Comparison of ENCODE assay signal across 8 mouse cellular contexts in the genomic region with DNA sequence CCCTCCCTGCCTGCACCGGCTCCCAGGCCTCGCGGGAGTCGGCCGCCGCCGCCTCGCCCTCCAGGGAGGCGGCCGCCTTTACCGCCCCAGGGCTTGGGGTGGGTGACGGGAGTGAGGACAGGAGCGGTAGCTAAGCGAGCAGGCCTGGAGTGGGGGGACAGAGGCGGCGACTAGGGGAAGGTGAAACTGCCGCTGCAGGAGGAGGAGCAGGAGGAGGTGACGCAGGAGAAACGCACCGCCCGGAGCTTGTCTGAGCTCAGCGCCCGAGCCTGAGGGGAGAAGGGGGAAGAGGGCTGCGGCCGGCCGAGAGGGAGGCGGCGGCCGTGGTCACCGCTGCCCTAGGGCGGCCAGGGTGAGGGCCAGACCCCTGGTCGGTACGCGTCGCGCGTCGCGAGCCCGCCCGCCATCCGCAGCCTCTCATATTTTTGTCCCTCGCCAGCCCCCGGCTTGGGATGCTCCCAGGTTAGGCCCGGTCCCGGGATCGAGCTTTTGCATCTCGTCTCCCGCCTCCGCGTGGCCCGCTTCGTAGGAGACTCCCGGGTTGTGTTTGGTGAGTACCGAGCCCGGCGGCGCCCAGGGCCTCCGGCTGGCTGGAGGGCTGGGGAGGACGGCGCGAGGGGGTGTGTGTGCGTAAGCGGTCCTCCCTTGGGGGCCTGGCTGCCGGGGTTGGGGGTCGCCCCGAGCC. TPM values are rescaled to one million over a fixed set of nuclear protein-coding genes. Genes with fewer than 3 reads are reported as not detected.
DNase-seq lines count a peak whose midpoint lies in the region; ATAC-seq lines count a peak whose summit lies in the region.

No protein-coding gene starts in this region.

- WGBS in intestine, embryonic 14.5 days, result 17% methylated on average over 47 of the region's 67 CpGs

- peak; percentile 70 for ATAC-seq in activated CD4-positive, CD25-positive, alpha-beta regulatory T cell, adult 4 months
- ATAC-seq in common myeloid progenitor, adult 5-6 weeks (replicated peaks; ENCODE audit: low read depth, poor library complexity, severe bottlenecking), result peak; percentile 43
- peak; percentile 35 for ATAC-seq in intestine, embryonic 14.5 days (replicated peaks; ENCODE audit: low FRiP score, low TSS enrichment, low read depth)
- ATAC-seq in megakaryocyte-erythroid progenitor cell, adult 5-6 weeks (replicated peaks; ENCODE audit: low FRiP score, low TSS enrichment, poor library complexity, severe bottlenecking), result peak; percentile 51

- intact Hi-C loops in gastrocnemius, postnatal 14 days (cut with DNase I; ENCODE audit: low total_unique reads), result no loop called here
- intact Hi-C loops in left cerebral cortex, postnatal 14 days (cut with DNase I), result loop anchor here (5.0 to 10.0 kb wide), 2 partner anchors 157 to 200 kb away; no protein-coding TSS in a partner anchor

- H3K4me2 ChIP-seq in intestine, embryonic 14.5 days (ENCODE audit: low read length), result no peak overlapping the region; the same call in none of the 2 replicates

- 0 out of 2 replicates have a peak, but pooled peaks cover 4% of the 10 kb centered on the region for H3K4me1 ChIP-seq in intestine, embryonic 14.5 days (replicated peaks; ENCODE audit: control insufficient read depth, insufficient read depth, low read length)

- peak overlapping the region; percentile 65 for H3K4me3 ChIP-seq in intestine, embryonic 14.5 days (ENCODE audit: low read depth, low read length)

- no peaks in the 10 kb centered on the region for H3K9me3 ChIP-seq in intestine, embryonic 14.5 days (ENCODE audit: control insufficient read depth, low read length)

- no peaks in the 10 kb centered on the region for H3K36me3 ChIP-seq in intestine, embryonic 14.5 days (ENCODE audit: control insufficient read depth, insufficient read depth, low read length)

- peak overlapping the region; percentile 89 for H3K27ac ChIP-seq in intestine, embryonic 14.5 days (ENCODE audit: low read depth)

- peak overlapping the region; percentile 75 for H3K9ac ChIP-seq in intestine, embryonic 14.5 days (ENCODE audit: low read length)

- peak; percentile 70 for DNase-seq in gastrocnemius, postnatal 14 days
- no peak for DNase-seq in intestine, embryonic 14.5 days (ENCODE audit: low spot score)
- peak; percentile 45 to 51 for DNase-seq in left cerebral cortex, postnatal 14 days (ENCODE audit: low spot score in 2 of 2)
- DNase-seq in right cerebral cortex, postnatal 25 days, result peak; percentile 54
- DNase-seq in urinary bladder, postnatal 4 days (ENCODE audit: low spot score in 2 of 2), result peak; percentile 50 to 67

- no peaks in the 10 kb centered on the region; the same call in 1 of the 2 replicates for H3K27me3 ChIP-seq in intestine, embryonic 14.5 days (replicated peaks; ENCODE audit: control insufficient read depth, insufficient read depth, low read length)

RNA-seq across cellular contexts. Expression of gene Usp9x, which starts 0.6 kb away (rescaled TPM):
- 10 to 100 TPM; 27.6 to 31.0 TPM for polyA plus RNA-seq in activated CD4-positive, CD25-positive, alpha-beta regulatory T cell, adult 4 months (2017; shearing (Covaris generic))
- 148 and 154 TPM in 2 replicates for total RNA-seq in common myeloid progenitor, adult 5-6 weeks (2017)
- 100 to 1,000 TPM; 122 to 125 TPM for total RNA-seq in gastrocnemius, postnatal 14 days (2021)
- 45.5 and 46.1 TPM in 2 replicates for polyA plus RNA-seq in intestine, embryonic 14.5 days (2014; fragmentation: Nextera tagmentation; extraction: Ambion mirVana)
- total RNA-seq in left cerebral cortex, postnatal 14 days (2021), result 100 to 1,000 TPM; 268 to 281 TPM
- 121 and 164 TPM in 2 replicates for total RNA-seq in megakaryocyte-erythroid progenitor cell, adult 5-6 weeks (2014; fragmentation: Nextera tagmentation)
- 120 and 151 TPM in 2 replicates for total RNA-seq in megakaryocyte-erythroid progenitor cell, adult 5-6 weeks (2017)
